Mouse (Mus musculus) thymus, postnatal 25 days (tissue): ENCODE measurements at regions not wholly inside any gene's neighbourhood (a gene's known extent, or its start where the extent isn't known, plus 50 kb on each side); places are given as distances from the start of the nearest gene placed in this dataset.

Experiments used
- DNase-seq: peaks from one replicate; pipeline ENCODE4 v3.0.0; 2022

- no peak for DNase-seq
Observed at GRCm38 (mm10) chr9:43982359-43982889, 60.8 kb upstream of the Thy1 start.

- DNase-seq = no peak
Observed at GRCm38 (mm10) chr9:43983220-43983619, 60.0 kb upstream of the Thy1 start.

- DNase-seq = peak; percentile 91
Observed at GRCm38 (mm10) chr9:43984181-43985062, 58.8 kb upstream of the Thy1 start.

GRCm38 (mm10) chr9:43987957-43988356 lies 55.2 kb upstream of the Thy1 start:
- no peak for DNase-seq

- DNase-seq = no peak
Observed at GRCm38 (mm10) chr9:43988981-43989860, 54.0 kb upstream of the Thy1 start.

GRCm38 (mm10) chr9:43990124-43990523 lies 53.1 kb upstream of the Thy1 start:
- DNase-seq = no peak

- DNase-seq = no peak
Observed at GRCm38 (mm10) chr9:43993221-43993976, 49.8 kb upstream of the Thy1 start.
